Mouse (Mus musculus) C2C12 (cell line): ENCODE measurements around the gene Gm9913.

Experiments
- CEBPB ChIP-seq: IDR thresholded peaks from one replicate; pipeline ENCODE4 v1.6.1; 2011; ENCODE audit warnings: low read depth, mild to moderate bottlenecking, control low read depth, moderate library complexity
- CTCF ChIP-seq: IDR thresholded peaks from one replicate; pipeline ENCODE4 v1.5.1; 2011; ENCODE audit not compliant: control insufficient read depth, insufficient read depth, insufficient read length
- FOSL1 ChIP-seq: IDR thresholded peaks from one replicate; pipeline ENCODE4 v1.8.0; 2011; ENCODE audit warnings: mild to moderate bottlenecking, low read length; ENCODE audit not compliant: poor library complexity, insufficient read depth, severe bottlenecking
- MAX ChIP-seq: IDR thresholded peaks from one replicate; pipeline ENCODE4 v1.6.1; 2011; ENCODE audit warnings: mild to moderate bottlenecking, control low read depth
- MYOD1 ChIP-seq: IDR thresholded peaks from one replicate; pipeline ENCODE4 v1.6.1; 2011; ENCODE audit warnings: low read depth; ENCODE audit not compliant: control insufficient read depth, insufficient read length
- MYOG ChIP-seq: IDR thresholded peaks from one replicate; pipeline ENCODE4 v1.6.1; 2011; ENCODE audit not compliant: control insufficient read depth, insufficient read length; ENCODE audit errors: extremely low read depth
- USF1 ChIP-seq: IDR thresholded peaks from one replicate; pipeline ENCODE4 v1.6.1; 2011; ENCODE audit warnings: low read depth, mild to moderate bottlenecking, control low read depth, moderate library complexity

- no peak for TF ChIP-seq CTCF
- no peak for TF ChIP-seq MAX
- no peak for TF ChIP-seq USF1
- TF ChIP-seq MYOD1, result no peak
- TF ChIP-seq CEBPB, result no peak
- TF ChIP-seq MYOG, result no peak
- no peak for TF ChIP-seq FOSL1
These were observed 23.8 kb upstream of the Gm9913 start for GRCm38 (mm10) chr2:125481116-125481515.
